Mouse (Mus musculus) testis, postnatal 10 days (tissue): ENCODE measurements around the gene Nfia.

Experiments
- DNase-seq: peaks from one replicate; pipeline ENCODE4 v3.0.0; 2021; ENCODE audit warnings: low spot score

The Nfia gene

DNA sequence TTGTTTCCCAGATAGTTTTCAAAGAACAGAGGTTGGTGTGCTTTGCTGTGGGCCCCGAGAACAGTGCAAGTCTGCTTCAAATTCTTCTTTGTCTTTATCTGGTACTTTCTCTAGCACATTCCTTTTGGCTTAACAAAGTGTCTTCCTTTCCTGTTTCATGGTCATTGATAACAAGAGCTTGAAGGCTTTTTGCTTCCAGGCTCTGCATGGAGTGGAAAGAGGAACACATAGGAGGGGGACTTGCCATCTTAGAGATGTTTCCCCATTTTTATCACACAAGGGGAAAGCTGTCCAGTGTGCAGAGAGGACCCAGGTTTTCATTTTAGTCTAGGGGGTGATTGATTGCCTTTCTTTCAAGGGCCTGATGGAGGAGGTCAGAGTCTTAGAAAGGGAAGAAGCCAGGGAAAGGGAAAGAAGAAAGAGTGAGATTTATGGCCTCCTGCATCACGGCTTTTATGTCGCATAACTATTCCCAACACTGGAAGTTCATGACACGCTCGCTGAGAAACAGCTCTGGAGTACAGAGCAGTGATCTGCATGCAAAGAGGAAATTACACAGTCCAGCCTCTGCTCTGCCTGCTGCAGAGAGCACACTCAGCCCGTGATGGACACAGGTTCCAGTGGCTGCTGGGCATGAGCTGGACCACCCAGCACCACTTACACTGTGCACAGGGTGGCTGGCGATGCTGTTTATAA, 67.0 kb downstream of the Nfia start:
- no peak for DNase-seq

DNA sequence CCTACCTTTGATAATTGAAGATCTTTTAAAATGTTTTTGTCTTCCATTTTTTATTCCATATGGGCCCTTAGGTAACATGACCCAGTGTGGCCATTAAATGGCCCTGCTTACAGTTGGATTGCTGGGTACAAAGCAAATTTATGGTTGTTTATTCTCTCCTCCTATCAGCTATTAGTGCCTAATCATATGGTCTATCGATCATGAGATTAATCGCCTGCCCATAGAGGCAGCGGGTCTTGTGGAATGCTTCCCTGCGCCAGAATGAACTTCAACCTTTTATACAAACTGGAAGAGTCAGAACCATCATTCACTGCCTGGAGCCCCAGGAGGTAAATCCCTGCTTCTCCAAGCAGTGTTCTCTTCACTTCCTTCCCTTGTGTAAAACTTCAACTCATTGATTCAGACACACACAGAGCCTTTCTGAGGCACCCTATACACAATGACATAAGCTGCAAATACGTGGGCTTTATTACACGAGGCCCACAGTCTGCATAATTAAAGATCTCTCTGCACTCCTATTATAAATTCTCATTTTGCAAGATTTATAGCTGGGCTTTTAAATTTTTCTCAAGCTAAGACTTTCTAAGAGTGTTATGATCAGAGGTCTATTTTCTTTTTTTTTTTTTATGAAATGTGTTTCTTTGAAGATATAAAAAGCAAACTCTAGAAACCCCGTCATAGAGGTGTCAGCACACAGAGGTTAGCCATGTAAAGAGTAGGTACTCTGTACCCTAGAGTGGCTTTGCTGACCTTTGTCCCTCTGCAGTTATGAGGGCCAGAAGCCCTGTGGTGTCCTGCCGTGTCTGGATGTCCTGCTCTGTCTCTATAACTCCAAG, 67.9 kb downstream of the Nfia start:
- DNase-seq, result no peak

DNA sequence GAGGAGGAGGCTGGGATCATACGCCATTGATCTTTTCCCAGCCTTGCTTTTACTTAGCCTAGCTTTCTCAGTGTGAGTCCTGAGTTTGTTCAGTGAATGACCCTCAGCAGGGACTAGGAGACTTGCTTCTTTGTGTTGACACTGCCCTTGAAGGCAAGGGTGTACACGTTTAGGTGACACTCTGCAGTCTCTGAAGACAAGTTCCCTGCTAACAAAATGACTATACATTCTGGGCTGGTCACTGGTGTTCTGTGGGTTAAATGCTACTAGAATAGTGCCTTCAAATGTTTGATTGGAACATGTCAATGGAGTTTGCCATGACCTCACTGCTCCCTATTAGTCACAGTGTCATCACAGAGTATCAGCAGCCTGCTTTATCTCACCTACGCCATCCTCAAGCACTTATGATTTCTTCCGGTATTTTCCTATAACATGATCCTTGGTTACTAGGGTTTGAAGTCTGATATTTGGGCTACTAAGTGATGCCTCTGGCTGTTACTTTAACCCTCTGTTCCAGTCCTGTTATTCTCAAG, 68.6 kb downstream of the Nfia start:
- no peak for DNase-seq

DNA sequence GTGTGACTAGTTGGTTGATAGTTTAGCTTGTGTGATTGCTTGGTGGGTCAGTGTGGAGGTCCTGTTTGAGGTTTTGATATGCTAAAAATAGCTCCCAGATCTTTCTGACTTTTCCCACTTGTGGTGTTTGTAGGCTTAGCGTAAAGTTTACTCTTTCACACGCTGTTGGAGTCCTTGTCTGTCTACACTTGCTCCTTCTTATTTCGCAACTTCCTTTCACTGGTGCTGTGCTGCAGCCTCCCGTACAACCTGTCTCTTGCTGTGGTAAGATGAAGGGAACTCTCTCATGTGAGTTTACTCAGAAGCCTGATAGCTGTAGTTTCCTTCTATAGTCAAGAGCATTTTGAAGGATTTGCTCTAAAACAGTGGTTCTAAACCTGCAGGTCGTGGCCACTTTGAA, 69.2 kb downstream of the Nfia start:
- no peak for DNase-seq

DNA sequence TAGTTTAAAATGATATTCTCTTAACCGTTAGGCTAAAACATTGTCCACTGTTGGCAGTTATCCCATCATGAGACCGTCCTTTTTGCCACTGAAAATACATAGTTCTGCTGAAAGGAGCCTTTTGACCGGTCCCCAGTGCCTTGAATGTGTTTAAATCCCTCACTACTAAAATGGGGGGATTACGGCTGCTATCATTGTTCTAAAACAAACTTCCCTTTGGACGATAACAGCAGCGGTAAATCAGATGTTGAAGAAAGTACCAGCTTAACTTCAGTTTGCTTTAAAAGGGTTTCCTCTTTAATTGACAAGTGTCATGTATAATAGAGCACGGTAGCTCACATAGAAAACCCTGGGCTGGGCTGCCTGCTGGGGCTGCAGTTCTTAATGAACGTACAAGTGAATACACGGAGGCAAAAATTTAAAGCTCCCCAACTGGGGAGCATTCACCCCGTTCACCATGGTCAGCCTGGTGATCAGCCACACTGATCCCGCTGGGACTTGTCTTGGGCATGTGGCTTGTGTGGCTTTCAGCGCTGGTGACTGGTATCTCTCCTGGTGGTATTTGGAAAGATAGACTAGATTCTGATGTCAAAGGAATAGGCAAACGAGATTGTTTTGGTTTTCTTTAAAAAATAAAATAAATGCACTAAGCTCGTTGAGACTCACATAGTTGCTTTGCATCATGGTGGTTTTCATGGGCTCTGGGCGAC, 71.6 kb downstream of the Nfia start:
- DNase-seq, result no peak

DNA sequence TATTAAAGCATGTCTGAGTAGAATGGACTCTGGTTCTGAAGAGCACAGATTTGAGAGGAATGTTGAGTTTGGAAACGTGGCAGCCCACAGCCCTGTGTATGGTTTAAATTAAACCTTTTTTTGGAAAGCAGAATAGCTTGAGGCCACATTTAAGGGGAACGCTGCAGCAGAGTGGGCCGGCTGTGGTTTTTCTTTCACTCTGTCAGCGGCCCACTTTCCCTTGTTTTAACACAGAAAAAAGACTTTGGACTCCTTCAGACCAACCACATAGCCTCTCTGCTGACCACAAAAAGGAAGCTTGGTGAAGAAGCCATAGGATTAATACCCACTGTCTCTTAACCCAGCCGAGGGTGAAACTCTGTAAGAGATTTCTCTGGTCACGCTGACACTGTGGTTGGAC, 72.4 kb downstream of the Nfia start:
- no peak for DNase-seq

DNA sequence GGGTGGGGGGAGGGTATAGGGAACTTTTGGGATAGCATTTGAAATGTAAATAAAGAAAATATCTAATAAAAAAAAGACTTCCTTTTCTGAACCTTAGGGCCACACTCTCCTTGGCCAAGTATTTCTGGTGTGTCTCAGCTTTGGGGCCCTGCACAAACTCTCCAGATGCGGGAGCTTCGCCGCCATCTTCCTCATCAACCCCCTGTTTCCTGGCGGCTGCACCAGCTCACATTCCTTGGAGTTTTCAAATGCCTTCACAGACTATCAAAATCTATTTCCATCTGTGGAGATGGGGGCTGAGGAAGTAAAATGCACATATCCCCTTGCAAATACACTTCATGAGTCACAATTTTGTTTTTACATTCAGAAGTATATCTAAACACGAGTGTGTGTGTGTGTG, 75.1 kb downstream of the Nfia start:
- DNase-seq, result no peak

DNA sequence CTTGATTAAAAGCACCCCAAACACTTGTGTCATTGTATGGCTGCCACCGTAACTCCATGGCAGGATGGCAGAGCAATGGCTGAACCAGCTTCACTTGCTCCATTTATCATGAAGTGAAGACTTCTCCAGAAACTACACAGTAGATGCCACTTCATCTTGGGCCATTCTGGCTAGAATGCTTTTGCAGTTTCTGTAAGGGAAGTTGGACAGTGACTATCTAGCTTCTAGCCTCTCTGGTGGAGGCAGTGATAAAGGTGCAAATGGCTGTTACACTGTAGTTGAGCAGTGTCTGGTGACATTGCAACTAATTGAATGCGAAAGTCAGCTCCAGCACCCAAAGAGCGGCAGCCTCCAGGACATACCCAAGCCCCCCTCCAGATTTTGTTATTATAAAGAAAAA, 78.5 kb downstream of the Nfia start:
- no peak for DNase-seq

DNA sequence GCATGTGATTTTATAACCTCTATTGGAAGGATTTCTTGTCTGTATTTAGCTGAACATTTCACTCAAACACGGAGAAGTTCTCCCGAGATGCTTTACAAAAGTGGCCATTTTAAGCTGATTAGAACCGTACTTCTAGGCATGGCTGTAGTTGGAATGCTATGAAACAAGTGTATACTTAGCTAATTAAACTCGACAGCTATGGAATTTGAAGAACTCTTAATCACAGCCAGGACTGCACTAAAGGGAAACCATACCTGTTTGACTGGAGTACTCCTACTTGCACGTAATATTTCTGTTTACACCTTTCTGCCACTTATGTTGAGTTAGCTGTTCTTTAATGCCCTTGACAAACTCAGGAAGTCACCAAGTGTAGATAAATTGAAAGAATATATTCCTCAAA, 79.2 kb downstream of the Nfia start:
- DNase-seq, result no peak

DNA sequence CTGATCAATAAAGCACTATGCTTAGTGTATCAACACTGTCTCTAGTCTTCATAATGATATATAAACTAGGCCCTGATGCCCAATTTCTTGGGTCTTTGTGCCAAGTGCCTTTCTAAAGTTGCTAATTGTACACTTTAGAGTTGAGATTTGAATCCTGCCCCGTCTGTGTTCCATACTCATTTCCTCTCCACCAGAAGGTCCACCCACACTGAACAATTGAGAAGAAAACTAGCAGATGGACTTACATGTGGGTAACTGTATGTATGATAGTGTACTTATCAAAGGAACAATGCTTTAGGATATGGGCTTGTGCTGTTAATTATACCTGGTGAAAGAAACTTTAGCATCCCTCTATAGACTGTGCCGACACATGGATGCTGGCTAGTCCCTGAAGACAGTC, 80.1 kb downstream of the Nfia start:
- no peak for DNase-seq

DNA sequence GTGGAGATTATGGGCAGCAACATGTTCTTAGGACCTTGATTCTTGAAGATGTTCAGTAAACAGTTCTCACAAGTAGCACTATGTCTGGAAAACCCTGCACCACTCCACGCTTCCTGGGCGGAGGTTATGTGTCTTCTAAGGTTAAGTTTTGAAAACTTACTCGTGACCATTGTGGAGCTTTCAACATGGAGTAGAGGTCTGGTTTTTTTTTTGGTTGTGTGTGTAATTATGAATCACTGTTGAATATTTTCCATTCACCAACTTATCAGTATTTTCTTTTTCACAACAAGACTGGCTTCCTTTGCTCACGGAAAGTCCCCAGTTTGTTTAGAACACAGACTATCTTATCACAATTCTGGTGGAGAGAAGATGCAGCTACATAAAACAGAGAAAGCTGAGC, 82.2 kb downstream of the Nfia start:
- DNase-seq, result no peak

DNA sequence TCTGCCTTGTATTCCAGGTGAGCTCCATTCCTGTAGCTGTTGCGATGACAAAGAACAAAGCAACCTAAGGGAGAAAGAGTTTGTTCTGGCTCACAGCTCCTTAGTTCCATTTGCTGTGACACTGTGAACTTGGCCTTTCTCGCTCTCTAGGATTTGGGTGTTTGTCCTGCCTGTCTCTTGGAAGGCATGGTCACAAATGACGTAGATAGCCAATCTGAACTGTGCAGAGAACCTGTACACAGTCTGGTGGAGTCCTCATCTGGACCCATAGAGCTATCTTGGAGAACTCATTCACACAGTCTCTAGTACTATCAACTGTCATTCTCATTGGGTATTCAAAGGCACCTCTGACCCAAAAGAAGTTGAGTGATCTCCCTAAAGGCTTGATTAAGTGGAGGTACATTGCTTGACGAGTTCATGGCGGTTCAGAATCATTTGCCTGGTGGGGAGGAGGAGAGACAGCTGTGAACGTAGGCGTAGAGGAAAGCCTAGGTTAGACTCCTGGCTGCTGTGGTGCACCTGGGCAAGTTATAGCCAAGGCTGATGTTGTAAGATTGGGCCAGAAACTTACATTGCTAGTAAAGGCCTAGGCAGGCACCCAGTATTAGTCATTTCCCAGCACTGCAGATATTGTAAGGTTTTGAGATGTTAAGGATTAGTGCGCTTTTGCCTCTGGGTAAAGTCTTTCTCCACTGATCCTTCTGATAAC, 83.3 kb downstream of the Nfia start:
- DNase-seq, result no peak

DNA sequence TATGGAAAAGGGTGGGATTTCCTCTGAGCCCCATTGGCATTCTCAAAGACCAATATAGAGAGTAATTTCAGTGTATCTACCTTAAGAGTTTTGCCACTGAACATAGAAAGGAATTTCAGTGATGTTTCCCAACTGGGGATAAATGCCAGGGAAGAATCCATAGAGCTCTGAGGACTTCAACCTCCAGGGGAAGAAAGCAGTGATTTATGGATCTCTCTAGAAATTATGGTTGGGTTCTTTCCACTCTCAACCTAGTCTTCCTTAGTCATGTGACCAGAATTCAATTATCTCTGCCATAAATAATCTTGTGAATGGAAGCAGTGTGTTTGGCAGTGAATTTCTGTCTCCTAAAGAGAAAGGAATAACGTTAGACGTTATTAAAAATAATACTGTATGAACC, 85.0 kb downstream of the Nfia start:
- DNase-seq, result no peak

DNA sequence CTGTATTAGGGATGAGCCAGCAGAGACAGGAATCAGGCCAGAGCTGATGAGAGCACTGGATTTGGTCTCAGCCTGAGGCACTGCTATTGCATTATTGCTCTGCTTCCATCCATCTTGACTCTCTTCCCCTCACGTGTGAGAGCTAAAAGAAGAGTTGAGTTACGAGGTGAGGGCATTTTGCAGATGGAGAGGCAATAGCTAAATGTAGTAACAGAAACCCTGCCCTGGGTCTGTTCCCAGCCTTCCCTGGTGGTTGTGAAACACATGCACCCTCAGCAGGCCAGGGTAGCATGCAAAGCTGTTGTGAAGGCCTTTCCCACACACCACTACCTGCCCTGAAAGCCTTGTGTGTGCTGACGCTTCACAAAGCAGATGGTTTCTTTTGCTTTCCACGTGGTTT, 86.9 kb downstream of the Nfia start:
- no peak for DNase-seq

DNA sequence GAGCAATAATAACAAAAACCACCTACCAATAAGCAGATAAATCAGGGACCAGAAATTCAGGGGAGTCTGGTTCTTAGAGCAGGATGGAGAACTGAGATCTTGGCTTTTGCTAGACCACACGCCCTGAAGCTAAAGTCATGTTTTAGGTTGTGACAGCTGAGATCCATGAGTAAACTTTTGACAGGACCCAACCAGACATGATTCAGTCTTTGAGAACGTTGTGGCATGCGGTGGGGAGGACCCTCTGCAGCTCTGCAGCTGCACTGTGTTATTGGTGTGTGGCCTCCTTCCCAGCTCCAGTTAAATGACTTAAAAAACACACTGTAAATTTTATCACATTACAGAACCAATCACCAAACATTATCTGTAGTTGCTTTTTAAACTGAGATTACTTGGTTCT, 87.8 kb downstream of the Nfia start:
- DNase-seq, result no peak

DNA sequence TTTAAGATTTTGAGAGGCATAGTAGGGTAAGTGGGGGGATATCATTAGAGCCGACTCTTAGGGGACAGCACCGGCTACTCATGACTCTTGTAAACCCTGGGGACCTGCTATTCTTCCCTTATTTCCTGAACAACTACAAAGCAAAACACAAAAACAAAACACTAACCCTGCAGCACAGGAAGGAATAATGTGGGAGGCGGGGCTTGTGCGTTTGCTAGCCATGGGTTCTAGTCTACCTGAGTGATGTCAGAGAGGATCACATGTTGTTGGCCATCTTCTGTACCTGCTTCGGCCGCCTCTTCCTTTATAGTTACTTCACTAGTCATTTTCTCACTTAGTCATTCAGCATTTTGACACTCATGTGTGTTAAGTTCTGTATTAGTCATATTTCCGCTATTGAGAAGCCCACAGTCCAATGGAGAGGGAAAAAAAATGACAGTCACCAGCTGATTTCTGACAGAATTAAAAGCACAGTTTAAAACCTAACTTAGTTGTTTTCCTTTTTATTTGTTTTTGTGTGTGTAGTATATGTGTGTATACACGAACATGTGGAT, 88.3 kb downstream of the Nfia start:
- no peak for DNase-seq

DNA sequence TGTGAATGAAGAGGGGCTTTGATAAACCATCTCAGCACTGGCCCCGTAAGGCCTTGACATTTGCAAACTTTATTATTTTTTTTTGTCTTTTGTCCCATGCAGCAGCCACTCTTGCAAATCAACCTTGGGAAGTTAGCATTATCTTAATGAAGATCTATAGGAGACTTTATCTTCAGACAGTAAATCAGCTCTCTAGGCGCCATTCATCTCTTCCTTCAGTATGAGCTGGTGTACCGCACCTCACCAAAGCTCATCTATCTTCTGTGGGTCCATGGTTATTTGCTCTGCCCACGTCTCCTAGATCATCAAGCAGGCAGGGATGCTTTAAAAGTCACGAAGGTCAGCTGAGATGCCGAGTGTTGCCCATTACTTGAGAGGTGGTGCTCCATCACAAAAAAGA, 89.8 kb downstream of the Nfia start:
- DNase-seq, result no peak

DNA sequence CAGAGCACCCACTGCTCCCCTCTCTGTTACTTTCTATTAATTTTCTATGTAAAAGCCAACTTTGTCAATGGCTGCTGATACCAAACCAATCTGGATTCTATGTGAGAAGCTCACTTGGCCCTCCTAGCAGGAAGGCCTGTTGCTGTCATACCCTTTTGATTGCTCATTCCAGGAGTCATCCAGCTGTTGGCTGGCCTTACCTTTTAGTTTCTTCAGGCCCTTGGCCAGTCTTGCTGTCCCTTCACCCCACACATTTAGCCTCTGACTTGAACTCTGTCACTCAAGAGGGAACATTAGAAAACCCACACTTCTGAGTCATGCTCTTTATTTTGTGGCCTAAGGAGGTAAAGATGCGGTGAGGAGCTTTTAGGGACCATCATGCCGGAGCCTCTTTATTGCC, 91.7 kb downstream of the Nfia start:
- no peak for DNase-seq

DNA sequence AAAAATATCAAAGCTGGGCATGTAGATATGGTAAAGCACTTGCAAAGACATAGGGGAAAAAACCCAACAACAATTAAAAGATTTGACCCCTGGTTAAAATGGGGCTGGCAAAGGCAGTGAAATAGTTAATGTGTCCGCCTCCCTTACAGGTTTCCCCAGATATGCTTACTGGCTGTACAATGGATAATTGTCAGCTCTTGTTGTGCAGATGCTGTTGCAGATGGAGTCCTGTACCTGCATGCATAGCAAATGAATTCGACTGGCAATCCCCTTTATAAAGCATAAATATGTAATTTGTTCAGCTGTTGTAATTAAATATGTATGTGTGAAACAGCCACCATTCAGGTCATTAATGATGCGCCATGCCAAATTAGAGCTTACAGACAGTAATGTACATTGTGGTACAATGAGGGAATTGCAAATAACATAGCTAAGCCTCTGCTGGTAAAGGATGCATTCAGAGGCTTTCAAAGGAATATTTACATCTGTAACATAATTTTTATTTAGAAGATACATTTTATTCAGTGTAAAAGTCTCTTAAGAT, 92.9 kb downstream of the Nfia start:
- DNase-seq, result no peak

DNA sequence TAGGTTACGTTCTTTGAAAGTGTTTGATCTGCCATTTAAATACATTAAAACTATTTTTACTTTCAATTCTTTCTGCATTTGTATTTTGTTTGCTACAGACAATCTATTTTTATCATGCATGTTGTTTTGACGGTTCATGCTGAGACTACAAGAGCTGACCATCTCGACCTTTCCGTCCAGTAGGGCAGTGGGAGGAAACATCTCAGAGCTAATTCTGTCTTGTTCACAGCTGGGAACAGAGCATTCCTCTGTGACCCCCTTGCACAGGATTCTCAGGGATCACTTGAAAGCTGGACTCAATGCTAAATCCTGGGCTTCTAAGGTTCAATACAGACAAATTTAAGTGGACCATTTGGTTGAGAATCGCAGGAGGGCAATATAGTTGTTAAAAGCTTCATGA, 93.9 kb downstream of the Nfia start:
- DNase-seq, result no peak

DNA sequence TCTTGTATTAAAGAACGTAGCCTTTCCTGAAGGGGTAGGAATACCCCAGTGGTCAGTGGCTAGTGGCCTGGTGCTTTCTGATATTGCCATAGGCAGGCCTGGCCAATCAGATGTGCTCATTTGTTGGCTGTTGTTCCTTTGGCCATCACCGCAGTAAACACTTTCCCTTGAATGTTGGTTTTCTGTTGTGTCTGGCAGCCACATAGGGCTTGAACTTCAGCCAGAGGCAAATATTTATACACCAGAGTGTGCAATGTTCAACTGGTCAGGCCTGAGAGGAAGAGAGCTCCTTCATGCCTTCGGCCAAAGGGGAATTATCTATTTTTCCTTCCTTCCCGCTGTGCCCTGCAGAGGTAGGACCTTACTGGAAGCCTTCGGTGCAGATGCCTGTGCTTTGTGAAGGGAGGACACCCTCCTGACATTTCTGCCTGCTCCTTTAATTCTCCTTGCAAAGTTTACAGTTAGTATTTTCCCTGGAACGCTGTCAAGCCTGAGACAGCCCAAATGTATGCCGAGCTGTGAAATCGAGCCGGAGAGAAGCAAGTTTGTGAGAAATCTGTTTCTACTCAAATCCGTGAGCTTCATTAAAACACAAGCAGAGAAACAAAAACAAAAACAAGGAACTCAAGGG, 95.9 kb downstream of the Nfia start:
- DNase-seq, result peak; percentile 45
